Mouse (Mus musculus) 3134 (cell line): ENCODE measurements at regions not wholly inside any gene's neighbourhood (a gene's known extent, or its start where the extent isn't known, plus 50 kb on each side); places are given as distances from the start of the nearest gene placed in this dataset.

Experiments
- DNase-seq: peaks from one replicate; pipeline ENCODE4 v3.0.0-alpha.2; 2011; ENCODE audit warnings: low spot score; ENCODE audit not compliant: insufficient read length; ENCODE audit errors: extremely low read depth

DNA sequence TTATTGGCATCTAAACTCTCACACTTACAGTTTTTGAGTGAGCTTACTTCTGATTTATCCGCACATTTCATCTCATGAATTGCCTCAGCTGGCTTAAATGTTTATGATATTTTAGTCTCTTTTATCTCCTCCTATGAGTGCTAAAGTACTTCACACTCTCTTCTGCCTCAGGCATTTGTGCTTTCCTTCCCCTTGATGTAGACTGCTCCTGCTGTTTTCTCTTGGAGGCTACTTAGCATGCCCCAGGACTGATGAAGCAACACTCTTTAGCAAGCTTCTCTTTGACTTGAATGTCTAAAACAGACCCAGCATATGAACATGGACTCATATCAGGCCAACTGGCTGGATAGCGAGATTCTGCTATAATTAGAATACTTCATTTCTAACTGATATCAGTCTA, 882.8 kb downstream of the Tecrl start:
- no peak for DNase-seq

DNA sequence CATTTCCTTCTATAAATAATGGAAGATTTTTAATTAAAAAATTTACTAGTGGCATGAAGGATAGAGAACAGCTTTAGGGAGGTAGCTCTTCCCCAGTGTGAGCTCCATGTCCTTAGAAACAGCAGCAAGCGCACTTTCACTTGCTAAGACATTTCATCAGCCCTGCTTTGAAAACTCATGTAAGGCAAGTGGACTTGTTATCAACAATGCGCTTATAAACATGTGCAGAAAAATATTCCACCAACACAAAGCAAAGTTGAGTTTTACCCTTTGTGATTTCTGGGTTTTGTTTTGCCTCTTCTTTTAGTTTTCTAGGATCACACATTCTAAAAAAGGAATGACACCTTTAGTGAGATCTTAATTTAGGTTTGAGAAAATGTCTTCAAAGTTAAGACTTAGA, 890.7 kb downstream of the Tecrl start:
- no peak for DNase-seq

DNA sequence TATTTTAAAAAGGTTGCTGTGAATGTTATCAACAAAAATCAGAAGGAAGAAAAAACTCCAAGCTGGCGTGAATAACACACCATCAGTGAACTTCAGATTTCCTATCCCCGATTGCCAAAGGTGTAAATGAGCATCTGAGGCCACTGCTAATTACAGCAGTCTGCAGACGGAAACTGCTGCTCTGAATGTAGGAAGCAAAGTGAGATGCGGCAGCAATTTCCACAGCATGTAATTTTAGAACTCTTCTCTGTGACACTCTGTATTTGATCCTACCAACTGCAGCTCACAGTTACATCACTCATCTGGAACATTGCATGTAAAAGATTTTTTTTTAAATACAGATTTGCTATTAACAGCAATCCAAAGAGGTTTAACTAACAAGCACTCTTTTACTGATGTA, 913.7 kb downstream of the Tecrl start:
- DNase-seq, result no peak

DNA sequence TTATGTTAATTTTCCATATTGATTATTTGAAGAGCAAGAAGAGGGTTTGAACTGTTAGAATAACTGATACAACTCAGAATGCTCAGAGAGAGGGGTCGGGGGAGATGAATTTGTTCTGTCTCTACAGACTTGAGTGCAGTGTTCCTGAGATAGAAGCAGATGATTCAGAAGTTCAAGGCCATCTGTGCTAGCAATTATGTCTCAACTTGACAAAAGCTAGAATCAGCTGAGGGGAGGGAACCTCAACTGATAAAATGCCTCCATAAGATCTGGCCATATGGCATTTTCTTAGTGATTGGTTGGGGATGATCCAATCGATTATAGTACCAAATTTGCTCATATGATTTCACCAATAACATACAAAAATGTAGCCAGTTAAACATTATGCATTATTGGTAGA, 914.9 kb downstream of the Tecrl start:
- no peak for DNase-seq

DNA sequence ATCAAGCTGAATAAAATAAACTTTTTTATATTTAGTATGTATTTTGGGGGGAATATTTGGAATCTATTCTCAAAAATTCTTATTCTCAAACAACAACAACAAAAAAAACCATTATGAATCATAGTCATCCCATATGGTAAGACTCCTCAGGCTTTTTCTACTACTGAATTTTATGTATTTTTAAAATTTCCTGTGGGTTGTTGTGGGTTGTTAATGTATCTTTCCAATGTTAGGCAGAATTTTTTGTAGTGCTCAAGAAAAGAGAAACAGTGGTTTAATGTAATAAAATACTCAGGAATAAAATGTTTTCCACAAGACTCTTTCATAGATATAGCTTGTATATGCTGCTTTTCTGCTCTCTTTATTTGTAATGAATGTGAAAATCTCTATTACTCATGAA, 934.6 kb downstream of the Tecrl start:
- DNase-seq, result no peak

DNA sequence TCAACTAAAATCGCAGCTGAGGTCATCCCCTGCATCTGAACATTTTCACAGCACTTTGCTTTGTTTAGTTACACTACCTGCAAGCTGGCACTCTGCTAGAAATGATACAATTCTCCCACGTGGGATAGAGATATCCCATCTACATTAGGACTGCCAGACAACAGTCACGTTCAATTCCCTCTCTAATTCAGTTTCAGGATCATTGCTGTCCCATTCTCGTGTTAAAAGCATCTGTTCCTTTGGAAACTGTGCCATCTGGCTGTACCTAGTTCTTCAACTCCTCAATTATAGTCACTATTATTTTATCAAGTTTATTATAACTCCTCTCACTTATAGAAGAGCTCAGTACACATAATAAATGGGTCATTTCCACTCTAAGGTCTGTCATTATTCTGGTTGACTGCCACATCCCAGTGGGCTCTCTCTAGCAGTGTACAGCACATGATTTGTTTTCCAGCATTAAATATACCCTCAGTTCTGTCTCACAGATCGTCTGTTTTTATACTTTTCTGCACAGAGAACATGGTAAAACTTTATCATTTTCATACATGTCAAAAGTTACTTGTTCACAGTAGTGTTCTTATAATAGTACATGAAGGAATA, 958.3 kb downstream of the Tecrl start:
- no peak for DNase-seq

DNA sequence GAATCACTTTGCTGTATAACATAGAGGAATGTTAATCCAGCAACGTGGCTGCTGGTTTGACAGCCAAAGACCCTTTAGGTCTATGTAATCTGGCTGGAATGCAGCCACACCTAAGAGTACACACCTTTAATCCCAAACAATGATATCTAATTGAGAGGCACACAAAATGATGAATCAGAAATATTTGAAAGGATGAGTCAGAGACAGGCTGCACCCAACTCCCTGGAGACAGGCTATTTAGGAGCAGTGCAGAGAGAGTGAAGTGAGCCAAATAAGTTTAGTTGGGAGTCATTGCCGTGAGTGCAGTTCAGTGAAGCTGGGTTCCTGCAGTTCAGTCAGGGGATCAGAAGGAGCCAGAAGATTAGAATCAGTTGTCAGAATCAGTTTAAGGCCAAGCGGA, 993.4 kb downstream of the Tecrl start:
- peak; percentile 37 for DNase-seq

DNA sequence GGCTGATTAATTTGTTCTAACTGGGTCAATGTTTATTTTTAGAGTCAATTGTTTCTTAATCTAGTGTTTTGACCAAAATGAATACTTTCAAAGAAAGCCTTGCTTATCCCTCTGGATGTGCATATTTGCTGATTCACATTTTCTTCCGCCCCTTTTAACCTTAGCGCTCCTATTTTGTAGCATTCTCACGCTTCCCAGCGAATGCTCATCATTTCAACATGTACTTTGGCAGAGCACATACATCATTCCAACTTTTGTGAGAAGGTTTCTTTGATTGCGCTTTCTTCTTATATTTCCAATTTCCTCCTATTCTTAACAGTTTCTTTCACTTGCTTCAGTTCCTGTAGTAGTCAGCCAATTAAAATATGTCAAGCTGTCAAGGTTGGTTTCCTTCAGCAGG, 998.7 kb downstream of the Tecrl start:
- no peak for DNase-seq

DNA sequence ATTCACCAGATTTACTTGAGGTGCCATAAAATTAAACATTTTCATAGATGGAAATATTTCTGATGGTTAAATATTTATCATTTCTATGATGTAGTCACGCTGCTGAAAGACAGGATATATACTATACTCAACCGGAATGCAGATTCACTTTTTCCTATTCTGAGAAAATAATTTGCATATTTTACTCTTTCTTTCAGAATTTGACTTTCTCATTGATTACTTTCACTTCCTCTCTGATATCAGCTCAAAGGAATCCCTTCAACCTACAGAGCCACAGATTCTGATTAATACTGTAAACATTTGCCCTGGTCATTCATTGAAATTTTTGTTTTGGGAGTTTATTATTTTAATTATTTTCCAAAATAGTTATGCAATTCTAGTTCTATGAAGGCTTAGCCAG, 1003.9 kb downstream of the Tecrl start:
- no peak for DNase-seq

DNA sequence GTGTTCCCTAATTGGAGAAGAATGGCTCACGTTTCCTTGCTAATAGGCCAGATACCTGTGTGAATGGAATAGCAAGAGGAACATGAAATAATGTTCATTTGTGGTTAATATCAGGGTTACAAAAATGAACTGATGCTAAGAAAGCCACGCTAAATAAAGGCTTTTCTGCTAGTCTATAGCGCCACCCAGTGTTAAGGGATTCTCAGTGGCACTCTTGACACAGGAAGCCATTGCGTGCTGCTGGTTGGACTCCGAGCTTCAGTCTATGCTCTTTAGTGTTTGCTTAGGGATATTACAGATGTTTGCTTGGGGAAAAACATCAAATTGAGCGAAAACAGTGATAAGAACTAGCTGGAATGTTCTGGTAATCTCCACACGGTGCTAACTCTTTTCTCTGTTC, 1008.3 kb downstream of the Tecrl start:
- peak; percentile 14 for DNase-seq

DNA sequence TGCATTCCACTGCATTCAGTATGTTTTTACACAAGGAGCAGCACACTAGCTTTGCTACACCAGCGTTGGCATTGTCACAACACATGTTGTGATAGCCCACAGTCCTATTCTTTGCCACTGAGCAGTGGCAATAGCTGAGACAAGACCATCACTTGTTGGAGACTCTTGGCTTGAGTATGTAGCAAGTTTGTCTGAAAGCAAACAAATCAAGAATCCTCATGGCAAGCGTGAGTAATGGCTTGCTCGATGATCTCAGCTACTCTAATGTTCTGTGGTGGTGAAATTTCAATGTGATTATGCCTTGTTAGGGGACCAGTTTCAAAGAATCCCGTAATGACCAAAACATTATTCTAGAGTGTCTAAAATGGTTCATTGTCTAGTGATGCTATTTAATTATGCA, 1030.6 kb downstream of the Tecrl start:
- DNase-seq, result no peak

DNA sequence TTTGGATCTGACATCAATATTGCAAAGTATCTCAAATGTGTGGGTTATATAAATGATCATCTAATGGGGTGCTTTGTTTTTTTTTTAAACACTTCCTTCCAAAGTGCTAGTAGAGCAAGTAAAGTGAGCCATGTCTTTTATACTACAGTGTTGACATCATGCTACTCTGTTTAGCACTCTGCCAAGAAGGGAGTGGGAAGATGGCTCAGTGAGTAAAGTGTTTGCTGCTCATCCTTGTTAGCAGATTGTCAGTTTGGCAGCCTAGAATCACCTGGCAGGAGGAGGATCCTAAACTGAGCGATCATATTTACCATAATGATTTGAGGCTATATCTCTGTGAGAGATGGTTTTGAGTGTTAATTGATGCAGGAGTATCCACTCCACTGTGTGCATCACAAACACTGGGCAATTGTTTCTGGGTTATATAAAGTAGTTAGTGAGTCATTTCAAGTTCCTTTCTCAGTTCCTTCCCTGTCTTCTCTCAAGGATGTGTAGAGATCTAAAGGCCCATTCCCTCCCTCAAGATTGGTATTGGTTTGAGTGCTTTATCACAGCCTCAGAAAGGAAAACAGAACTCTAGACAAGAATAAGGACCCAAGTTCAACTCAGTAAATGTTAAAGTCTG, 1035.2 kb downstream of the Tecrl start:
- no peak for DNase-seq

DNA sequence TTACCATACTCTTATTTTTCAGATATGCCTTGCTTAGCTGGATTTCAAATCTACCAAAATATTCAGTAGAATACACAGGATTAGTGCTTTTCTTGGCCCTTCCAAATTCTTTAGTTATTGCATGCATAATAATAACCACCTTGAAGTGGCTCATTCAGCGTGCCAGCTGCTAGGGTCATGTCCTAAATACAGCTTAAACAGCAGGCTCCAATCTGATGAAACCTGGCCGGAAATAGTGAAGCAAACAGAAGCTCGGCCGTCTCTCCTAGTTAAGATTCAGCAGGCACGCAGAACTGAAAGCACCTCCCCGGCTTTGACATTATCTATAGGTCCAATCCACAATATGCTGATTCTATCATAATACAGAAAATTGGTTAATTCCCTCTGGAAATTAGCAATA, 1042.9 kb downstream of the Tecrl start:
- DNase-seq, result no peak

DNA sequence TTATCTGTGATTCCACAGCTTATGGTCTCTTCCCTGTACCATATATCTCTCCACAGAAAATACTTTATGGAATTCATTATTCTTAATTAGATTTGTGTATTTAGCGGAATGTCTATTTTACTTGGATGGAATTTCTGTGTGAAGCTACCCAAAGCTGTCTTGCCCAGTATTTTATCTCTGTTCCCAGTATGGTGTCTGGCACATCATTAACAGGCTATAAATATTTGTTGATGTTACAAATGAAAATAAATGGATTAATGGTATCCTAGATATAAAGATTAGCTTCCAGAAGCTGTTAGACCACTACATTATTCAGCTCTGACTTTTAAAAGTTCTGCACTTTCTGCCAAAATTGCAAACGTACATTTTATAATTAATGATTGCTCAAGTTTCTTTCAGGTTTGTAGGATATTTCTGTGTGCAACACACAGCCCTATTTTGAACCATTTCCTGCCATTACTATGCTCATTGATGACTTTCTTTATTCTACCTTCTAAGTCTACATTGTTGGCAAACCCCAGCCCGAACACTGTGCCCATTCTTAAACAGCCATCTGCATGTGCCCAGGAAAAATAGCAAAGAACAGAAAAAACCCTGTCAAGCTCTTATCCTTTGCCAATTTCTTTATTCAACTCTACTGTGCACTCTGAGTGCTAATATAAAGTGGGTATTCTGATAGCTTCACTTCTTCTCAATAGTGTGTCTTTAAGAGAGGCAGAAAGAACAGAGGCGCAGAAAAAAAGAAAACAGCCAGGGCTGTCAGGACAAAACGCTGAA, 1066.7 kb downstream of the Tecrl start:
- no peak for DNase-seq

DNA sequence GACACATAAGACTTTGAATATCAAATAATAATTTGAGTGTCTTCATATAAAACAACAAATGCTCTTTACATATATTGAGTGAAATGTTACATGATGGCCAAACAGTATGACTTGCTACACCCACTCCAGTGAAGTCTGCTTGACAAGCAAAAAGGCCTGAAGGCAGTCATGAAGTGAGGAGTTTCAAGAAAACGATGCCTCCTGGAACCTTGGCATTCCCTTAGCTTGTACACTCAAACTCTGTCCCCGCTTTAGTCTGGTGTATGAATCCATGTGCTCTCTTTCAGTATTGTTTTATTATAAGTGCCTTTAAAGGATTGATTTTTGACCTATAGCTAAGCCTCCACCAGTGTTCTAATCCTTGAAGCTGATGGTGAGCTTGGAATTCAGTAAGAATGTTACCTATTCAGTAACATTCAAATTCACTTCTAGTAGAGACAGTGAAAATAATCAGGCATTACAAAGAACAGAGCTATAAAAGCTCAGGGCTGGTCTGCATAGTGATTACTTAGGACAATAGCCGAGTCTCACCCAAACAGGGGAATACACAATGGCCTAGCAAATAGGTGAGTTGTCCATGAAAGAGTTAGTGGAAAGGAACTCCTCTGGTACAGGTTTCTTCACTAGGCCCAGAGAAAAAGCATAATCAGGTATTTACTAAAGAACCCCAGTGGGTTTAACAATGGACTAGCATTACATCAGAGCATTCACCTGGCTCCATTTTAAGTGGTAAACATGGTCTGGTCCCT, 1101.5 kb downstream of the Tecrl start:
- no peak for DNase-seq

DNA sequence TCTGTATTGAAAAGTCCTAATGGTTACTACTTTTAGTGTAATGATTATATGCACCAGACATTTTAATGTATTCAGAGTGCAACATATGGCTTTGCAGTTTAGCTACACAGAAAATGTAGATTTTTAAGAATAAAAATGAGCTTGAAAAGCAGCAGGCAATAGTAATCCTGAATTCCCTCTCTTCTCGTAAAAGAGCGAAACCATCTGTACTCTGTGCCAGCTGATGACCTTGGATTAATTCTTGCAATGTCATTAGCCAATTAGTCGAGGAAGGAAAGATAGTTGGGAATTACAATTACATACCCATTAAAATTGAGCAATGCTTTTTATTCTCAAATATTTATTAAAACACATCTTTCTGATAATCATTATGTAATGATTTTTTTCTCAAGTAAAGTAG, 1128.7 kb downstream of the Tecrl start:
- no peak for DNase-seq

DNA sequence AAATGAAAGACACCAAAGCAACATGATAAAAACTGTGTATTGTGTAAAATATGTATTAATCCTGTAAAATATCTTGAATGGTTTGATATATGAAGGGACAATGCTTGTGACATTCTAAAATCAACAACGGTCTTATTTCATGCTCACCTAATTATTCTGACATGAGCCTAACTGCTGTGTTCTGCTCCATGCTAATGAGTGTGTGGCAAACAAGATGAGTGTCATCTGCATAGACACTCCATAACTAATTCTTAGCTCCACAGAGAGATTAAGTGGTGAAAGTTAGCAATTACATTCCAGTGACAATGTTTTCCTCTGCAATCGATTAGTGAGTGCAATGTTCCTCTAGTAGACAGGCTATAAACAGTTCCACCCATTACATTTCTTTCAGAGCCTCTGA, 1131.4 kb downstream of the Tecrl start:
- DNase-seq, result no peak

DNA sequence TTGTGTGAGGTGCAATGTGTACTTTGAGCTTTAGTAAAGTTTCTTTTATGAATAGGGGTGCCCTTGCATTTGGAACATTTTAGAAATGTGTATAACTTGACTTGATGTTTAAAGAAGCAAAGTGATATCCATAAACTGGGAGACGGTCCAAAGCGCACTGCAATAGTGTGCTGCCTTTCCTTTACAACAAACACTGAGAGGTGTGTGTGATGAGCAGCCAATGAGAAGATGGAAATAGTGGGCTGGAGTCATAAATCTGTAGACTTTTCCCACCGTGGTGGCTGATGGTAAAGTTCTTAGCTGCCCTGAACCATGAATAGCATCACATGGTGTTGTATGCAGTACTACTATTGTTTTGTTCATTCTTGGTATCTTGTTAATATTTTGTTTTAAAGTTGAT, 1151.4 kb downstream of the Tecrl start:
- no peak for DNase-seq
